Mouse (Mus musculus): ENCODE measurements at regions not wholly inside any gene's neighbourhood (a gene's known extent, or its start where the extent isn't known, plus 50 kb on each side); places are given as distances from the start of the nearest gene placed in this dataset.

DNA sequence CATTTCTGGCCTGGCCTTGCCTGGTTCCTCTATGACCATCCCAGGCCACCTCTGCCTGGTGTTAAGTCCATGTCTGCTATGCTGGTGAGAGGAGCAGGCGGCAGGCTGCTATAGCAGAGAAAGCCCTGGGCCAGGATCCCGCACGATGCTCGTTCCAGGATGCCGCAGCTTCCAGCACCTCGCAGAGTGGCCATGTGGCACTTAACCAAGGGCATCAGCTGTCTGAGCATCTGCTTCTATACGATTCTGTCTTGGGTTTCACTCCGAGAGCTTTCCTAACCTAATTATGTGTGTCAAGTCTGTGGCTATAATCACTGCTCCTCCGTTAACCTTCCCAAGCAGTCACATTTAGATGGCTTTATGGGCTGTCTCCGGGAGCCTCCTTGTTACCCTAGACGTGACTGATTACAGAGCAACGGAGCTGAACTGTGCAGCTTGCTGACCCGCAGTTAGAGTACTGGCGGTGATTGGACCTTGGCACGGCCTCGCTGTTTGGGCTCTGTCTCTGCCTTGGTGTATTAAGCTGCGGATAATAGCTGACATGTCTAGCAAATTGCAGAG is 64.4 kb downstream of the Ackr3 start:
- in situ Hi-C loops (cut with MboI, MseI), result no loop called here

DNA sequence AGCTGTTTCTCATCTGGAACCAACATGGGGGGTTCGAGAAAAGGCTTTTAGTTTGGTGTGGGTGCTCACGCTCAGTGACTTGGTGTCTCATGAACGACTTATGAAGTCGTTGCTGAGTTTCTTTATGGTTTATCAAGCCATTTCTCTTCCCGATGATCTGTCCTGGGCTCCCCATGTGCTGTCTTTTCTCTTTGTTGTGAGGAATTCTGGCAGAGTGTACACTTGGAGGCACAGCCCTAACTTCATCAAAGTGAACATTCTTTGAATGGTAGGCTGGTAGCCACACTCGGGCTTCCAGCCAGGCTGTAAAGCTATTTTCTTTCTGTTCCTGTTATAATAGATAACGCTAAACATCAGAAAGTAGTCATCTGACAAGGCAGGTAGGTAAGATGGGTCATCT is 65.2 kb downstream of the Ackr3 start:
- in situ Hi-C loops (cut with MboI, MseI), result no loop called here

DNA sequence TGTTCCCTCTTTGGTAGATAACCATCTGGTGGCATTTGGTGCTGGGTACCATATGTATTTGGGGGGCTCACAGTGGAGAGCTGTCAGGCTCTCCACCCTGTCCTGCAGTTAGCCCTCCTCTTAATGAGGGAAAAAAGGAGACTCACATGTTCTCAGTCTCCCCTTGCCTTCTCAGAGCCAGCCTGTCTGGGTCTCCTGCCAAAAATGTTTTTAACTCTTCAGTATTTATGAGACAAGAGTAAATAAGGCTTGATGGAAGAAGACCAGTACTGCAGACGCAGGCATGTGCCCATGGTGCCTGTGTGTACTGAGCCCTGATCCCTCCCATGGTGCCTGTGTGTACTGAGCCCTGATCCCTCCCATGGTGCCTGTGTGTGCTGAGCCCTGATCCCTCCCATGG is 66.1 kb downstream of the Ackr3 start:
- in situ Hi-C loops (cut with MboI, MseI), result no loop called here

DNA sequence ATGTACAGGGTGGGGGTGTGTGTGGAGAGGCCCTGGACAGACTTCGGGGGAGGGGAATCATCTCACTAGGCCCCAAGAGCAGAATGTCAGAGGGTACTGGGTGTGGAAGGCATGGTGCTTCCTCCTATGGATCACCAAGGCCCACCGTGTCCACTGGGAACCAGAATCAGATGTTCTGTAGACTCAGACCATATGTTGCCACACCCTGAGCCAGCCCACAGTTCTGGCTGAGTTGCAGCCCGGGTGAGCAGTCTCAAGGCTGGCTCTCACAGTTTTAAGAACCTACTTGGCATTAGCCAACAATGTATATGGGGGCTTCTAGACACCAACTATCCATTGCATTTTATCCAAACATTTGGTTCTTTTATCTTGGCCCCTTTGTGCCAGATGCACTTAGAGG is 67.5 kb downstream of the Ackr3 start:
- in situ Hi-C loops (cut with MboI, MseI), result no loop called here

DNA sequence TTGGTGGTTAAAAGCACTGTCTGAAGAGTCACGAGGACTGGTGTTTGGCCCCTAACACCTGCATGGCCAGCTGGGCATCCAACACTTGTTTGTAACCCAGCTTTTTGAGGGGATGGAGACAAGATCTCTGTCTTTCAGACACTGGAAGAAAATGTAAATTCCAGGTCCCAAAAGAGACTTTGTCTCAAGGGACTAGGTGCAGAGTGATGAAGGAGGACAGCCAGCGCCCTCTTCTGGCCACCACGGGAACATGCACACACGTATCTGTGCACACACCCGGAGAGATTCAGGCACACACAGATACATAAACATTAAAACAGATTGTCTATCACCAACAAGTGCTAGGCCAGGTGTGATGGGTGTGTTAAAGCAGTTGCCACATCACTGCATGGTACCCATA is 68.6 kb downstream of the Ackr3 start:
- in situ Hi-C loops (cut with MboI, MseI), result no loop called here

DNA sequence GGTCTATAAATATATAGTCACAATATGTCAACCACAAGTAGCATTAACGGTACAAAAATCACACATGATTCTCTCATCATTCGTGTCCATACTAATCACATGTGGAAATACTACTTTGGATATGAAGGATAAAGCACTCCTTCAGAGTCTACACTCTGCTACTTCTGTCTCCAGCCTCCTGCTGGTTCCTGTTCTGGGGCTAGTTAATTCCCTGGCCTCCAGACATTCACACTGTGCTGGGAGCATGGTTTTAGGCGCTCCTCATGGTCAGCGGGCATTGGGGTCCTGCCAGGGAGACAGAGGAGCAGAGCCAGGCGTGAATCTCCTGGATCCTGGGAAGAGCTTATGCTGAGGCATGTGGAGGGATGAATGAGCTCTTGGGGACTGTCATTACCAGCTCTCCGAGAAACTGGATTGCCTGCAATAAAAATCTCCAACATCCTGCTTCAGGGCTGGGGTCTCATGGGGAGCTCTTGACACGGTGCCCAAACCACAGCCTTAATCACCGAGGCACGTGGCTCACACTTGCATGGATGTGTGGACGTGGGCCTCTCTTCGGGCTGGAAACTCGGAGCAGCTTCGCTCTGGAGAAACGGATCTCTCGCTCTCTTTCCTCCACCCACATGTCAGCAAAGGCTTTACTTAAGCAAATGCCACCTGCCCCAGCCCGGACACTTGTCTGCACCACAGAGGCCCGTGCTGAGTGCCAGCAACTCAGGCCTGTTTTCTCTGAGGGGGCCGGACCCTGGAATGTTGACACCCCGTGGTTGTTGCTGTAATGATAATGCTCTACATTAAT is 69.2 kb downstream of the Ackr3 start:
- in situ Hi-C loops (cut with MboI, MseI), result no loop called here

DNA sequence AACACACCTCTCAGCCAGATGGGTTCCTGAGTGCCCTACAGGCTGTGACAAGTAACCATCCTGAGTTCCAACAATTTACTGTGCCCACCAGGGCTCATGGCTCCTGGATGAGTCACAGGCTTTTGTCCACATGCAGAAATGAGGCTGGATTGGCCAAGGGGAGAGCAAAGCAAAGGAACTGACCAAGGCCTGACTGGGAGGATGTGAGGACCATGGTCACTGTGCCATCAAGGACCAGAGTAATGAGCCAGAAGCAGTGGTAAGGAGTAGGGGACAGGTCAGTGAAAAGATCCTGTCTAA is 69.8 kb downstream of the Ackr3 start:
- in situ Hi-C loops (cut with MboI, MseI), result no loop called here

DNA sequence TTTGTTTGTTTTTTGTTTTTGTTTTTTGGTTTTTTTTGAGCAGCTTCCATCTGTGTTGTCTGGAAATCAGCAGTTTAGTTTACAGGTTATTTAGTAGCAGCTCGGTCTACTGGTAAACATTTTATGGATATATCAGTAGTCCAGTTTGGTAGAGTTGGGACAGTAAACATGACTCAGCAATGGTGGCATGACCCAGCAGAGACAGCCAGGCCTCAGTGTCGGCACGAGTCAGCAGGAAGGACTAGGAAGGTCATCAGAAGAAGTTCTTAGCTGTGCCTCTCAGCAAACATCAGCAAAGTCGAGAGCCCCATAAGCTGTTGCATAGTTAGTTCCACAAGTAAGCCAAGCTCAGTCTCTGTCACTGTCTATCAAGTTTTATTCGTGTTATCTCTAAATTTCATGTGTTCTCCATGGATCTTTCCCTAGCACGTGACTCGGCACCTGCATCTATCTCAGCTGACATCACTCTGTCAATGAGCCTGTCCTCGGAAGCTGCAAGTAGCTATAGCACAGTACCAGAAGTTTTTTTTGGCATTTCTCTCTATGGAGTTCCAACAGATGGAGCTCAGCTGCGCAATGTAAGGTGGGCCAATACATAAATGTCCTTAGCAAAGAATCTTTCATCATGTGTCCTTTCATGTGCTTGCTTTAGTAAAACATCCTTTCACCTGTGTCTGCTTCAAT is 71.3 kb downstream of the Ackr3 start:
- in situ Hi-C loops (cut with MboI, MseI), result no loop called here

DNA sequence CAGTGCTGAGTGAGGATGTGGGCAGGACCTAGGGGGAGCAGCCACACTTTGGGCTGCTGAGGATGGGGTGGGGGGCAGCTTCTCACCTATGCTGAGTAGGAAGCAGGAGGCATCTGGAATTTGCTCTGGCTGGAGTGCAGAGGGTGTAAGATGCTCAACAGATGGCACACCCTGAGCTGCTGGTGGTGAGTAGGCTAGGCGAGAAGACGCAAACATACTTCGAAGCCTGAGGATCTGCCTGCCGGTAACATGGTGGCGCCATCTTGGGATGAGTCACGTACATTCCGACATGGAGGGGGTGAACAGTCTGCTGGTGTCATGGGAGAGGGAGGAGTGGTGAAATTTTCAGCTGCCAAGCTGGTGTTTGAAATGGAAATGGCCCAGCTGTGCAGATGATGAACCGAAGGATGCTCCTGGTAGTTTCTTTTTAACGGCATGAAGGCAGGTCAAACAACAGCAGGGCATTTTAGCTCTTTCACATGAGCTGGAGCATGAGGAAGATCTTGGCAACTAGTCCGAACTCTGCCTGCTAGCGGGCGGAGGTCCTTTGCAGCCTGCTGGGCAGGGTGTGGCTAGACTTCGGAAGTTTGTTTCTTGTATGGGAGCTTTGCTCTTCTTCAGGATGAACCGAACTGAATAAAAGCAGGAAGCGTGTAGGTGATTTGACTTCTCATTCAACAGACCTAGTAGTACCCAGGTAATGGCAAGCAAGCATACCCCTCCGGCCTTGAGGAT is 72.2 kb downstream of the Ackr3 start:
- in situ Hi-C loops (cut with MboI, MseI), result no loop called here

DNA sequence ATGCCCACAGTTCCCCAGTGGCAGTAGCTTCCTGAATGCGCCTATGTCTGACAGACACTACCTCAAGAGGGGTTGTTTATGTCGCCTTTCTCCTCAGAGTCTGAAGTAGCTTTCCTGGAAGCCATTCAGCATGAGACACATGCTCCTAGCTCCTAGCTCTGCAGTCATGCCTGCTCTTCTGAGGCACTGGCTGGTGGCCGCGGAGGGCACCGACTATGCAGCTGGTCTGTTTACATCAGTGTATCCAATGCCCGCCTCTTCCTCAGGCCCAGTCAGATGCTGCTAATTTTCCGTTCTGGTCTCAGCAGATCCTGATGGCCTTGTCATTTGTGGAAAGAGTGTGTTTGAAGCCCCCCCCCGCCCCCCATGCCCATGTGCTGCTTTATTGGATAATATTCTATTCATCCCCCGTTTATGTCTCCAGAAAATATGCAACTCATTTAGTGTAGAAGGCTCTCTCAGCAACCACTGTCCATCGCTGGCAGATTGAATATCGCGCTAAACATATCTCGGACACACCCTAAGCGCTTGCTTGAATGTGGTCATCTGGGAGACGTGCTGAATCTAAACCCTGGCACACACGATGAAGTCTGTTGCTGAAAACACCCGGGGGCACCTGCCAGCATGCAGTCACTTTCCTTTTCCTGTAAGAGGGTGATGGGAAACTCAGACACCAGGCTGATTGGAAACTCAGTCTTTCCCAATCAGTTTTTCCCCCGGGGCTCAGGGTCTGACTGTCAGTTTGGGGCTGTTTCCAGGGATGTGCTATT is 73.9 kb downstream of the Ackr3 start:
- in situ Hi-C loops (cut with MboI, MseI), result no loop called here

DNA sequence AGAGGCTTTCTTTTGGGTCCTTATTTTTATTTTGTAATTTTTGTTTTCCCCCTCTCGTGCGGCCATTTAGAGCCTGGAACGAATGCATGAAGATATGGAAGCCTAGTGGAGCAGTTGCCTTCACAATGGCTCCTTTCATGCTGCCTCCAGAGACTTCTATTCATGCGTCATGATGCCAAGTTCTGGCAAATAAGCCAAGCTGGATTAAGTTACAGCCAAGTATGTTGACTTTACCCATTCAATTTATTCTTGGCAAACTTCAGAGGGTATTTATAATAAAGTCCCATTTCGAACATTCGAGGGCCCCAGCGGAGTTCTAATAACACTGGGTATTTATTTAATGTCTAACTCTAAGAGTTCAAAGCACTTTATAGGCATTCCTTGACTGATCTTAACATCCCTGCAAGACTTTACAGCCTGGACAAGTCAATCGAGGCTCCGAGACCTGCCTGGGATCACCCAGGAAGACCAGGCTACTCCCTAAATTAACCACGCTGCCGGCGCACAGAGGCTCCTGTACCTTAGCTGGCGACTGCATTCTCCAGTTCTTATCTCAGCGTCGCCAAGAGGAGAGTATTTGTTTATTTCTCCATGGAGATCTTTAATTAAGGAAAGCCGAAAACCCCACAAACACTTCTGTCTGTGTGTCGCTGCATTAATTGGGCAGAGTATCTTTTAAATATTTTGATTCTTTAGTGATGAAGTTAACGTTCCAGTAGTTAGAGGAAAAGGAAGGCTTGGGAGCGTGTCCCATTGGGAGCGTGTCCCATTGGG is 75.5 kb downstream of the Ackr3 start:
- in situ Hi-C loops (cut with MboI, MseI), result no loop called here

DNA sequence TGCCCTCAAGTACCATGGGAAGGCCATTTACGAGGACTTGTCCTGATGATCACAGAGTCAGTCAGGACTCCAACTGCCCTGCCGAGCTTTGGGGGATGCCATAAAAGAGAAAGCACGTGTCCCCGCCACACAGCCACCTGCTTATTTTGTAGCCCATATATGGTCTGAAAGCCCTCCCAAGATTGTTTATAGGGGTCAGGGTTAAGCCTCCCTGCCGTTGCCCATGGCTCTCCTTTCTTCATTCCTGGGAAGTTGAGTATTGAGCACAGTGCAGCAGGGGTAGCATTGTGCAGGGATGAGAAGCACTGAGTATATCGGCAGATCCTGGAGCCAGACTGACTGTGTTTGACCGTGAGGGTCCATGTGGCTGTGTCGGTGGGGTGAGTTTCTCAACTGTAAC is 76.4 kb downstream of the Ackr3 start:
- in situ Hi-C loops (cut with MboI, MseI), result no loop called here

DNA sequence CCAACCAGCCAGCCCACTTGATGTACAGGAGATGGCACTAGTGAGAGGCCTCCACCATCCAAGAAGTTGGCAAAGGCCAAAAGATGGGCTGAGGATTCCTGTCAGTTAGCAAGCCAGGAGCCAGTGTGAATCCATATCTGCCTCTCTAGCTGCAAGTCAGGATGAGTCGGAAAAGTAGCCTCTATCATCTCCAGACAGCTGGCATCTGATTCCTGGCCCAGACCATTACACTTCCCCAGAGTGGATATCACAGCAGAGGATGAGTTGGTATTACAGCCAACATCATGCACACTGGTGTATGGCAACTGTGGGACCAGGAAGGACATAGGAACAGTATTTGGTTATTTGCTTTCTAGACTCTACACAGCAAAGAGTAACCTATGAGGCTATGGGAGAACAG is 77.5 kb downstream of the Ackr3 start:
- in situ Hi-C loops (cut with MboI, MseI), result no loop called here

DNA sequence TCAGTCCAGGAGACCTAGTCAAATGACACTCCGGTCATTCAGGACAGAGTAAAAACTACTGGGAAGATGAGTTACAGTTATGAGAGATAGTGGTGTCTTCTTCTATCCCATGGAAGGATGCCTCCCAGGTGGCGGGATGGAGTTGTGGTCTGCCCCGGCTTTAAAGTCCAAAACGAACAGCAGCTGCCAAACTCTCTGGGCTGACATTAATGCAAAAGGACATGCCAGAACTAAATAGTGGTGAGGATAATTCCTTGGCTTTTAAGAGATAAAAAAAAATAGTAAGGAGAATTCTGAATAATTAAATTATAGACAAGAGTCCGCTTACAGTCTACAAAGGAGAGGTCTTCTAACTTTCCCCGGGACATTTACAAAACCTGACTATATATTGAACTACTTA is 78.2 kb downstream of the Ackr3 start:
- in situ Hi-C loops (cut with MboI, MseI), result no loop called here

DNA sequence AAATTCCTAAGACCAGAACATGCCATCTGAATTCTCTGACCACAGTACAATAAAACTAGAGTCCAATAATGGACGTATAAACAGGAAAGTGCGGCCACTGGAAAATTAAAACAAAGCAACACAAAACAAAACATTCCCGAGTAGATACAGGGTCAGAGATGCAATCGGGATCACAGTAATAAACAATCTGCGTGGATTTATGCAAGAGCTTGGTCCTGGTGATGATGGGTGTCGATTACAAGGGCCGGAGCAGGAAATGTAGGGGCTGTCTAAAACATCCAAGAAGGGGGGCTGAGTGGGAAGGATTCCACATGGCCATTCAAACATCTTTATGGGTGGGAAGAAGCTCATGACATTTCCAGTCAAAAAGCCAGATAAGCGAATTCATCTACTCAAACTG is 78.6 kb downstream of the Ackr3 start:
- in situ Hi-C loops (cut with MboI, MseI), result no loop called here

DNA sequence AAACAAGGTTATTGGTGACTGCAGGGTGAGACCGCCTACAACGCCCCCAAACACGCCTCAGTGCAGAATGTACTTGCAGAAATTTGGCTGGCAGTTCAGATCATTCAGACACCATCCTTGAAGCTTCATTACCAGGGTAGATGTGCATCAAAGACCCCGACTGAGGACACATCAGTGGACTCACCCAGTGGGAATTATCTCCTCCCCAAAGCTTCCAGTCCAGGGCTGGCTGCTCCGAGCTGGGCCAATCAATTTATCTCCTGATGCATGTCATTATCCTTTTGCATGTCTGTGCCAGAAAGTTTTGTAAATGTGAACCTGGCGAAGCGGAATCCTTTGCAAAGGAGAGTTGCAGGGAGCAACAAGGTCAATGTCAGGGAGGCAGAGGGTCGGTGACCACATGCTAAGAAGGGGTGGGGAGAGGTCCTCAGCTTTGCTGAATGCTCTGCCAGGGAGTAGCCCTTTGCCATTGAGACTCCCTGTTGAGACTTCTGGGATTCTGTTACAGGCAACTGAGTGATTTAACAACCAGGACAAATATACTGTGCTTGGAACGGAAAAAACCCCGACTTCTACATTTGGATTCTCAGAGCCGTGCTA is 79.5 kb downstream of the Ackr3 start:
- in situ Hi-C loops (cut with MboI, MseI), result no loop called here

DNA sequence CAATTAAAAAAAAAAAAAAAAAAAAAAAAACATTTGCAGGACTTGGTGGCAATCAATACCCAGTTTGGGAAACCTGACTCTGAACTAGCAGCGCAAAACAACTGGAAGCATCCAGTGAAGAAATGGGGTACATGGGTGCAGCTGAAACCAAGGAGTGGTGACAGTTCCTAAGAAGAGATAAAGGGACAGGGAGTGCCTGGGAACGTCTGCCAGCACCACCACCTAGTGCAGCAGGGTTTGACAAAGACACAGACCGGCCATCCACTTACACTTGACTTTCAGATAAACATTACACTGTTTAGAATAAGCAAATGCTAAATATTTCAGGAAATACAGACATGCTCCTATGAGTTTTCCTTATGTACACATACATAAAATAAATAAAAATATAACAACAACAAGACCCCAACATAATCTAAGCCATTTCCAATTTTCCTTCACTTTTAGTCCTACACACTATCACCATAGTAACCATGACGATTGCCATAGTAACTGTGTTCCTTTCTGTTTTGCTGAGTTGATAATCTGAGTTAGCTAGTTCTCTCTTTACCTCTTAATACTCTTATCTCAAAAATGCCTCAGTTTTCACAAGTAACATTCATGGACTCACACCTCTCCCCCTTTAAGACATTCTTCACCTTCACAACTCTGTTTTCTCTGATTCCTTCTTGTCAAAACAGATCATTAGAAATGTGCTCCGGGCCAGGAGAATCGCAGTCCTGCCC is 80.3 kb downstream of the Ackr3 start:
- in situ Hi-C loops (cut with MboI, MseI), result no loop called here

DNA sequence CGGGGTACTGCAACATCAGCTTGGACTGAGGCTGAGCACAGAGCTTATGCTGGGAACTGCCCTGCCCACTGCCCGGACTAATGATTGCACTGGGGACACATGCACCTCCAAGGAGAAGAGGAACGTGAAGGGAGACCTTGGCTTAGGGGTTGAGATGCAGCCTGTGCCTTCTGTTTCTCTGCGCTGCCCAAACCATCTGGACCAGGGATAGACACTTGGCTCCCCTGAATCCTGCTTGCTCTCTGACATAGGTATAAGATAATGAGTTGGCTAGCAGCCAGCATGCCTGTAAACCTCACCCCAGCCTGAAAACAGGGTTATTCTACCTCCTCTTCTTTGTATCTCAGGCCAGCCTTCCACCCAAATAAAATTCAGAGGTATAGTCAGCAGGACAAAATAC is 81.5 kb downstream of the Ackr3 start:
- in situ Hi-C loops (cut with MboI, MseI), result no loop called here

DNA sequence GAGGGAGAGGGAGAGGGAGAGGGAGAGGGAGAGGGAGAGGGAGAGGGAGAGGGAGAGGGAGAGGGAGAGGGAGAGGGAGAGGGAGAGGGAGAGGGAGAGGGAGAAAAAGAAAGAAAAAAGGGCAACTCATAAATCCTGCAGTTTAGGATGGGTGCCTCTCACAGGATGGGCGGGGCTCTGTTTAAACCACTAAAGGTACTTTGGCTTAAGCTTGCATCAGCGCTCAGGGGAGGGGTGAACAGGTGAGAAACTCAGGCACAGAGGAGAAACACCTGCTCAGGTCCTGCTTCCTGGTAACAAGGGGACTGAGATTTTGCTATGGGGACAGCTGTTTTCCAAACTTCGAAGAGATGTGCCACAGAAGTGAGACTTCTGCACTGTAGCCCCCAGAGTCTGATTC is 83.5 kb downstream of the Ackr3 start:
- in situ Hi-C loops (cut with MboI, MseI), result no loop called here
